Mouse (Mus musculus) stomach, postnatal 0 days (tissue): ENCODE data around the gene Agmo. TPM values are rescaled to one million over a fixed set of nuclear protein-coding genes. Genes with fewer than 3 reads are reported as not detected.

Experiments used
- ATAC-seq: fragments of 200-750 bp; cut with Nextera tagmentation; 2 replicates; pipeline ENCODE4 v1.8.0; 2017; ENCODE audit not compliant: low FRiP score, low TSS enrichment
- DNase-seq: peaks from one replicate; pipeline ENCODE4 v3.0.0-alpha.2; 2016; ENCODE audit warnings: low spot score
- H3K27ac ChIP-seq: fragments of 300-500 bp; sonication (generic); replicated peaks from 2 replicates; pipeline ENCODE4 v1.5.1; 2014; ENCODE audit warnings: mild to moderate bottlenecking, control low read depth
- H3K27me3 ChIP-seq: fragments of 300-500 bp; sonication (generic); 2 replicates; pipeline ENCODE4 v1.6.1; 2014; ENCODE audit warnings: low read length; ENCODE audit not compliant: control insufficient read depth, insufficient read depth
- H3K36me3 ChIP-seq: fragments of 300-500 bp; sonication (generic); 2 replicates; pipeline ENCODE4 v1.6.1; 2014; ENCODE audit warnings: low read length, mixed read lengths; ENCODE audit not compliant: control insufficient read depth, insufficient read depth
- H3K4me1 ChIP-seq: fragments of 300-500 bp; sonication (generic); replicated peaks from 2 replicates; pipeline ENCODE4 v1.6.1; 2014; ENCODE audit warnings: antibody characterized with exemption; ENCODE audit not compliant: control insufficient read depth, insufficient read depth
- H3K4me2 ChIP-seq: fragments of 300-500 bp; sonication (generic); replicated peaks from 2 replicates; pipeline ENCODE4 v1.6.1; 2014; ENCODE audit warnings: low read depth, mild to moderate bottlenecking, control low read depth, moderate library complexity
- H3K4me3 ChIP-seq: fragments of 300-500 bp; sonication (generic); 2 replicates; pipeline ENCODE4 v1.5.1; 2014; ENCODE audit warnings: low read depth, low read length, control low read depth
- H3K9ac ChIP-seq: fragments of 300-500 bp; sonication (generic); 2 replicates; pipeline ENCODE4 v1.6.1; 2014; ENCODE audit warnings: mild to moderate bottlenecking, low read length, control low read depth, mixed read lengths
- H3K9me3 ChIP-seq: fragments of 300-500 bp; sonication (generic); 2 replicates; pipeline ENCODE4 v1.6.1; 2016; ENCODE audit warnings: low read length; ENCODE audit not compliant: control insufficient read depth
- CTCF ChIP-seq: IDR thresholded peaks from 2 replicates; pipeline ENCODE4 v1.5.1; 2016; ENCODE audit warnings: antibody characterized with exemption, low read depth, mild to moderate bottlenecking, moderate library complexity
- EP300 ChIP-seq: optimal IDR thresholded peaks from 2 replicates; pipeline ENCODE3; 2016; ENCODE audit warnings: antibody characterized with exemption
- WGBS: fragments of 180-500 bp; shearing (Covaris S2); extraction: QIAGEN DNeasy Blood & Tissue Kit; methylation state at CpG from one replicate; pipeline ENCODE4 v1.1.7; 2014; 5-methylcytosine and 5-hydroxymethylcytosine counted together
- polyA plus RNA-seq: library from polyadenylated mRNA; unstranded; fragments of >200 nt; fragmentation: Nextera tagmentation; extraction: Ambion mirVana; gene quantifications from 2 replicates; pipeline ENCODE4 v1.2.1, GENCODE M21; 2015

Agmo gene
- polyA plus RNA-seq, 1 experiment from 2014 or later = 6.9 TPM

DNA sequence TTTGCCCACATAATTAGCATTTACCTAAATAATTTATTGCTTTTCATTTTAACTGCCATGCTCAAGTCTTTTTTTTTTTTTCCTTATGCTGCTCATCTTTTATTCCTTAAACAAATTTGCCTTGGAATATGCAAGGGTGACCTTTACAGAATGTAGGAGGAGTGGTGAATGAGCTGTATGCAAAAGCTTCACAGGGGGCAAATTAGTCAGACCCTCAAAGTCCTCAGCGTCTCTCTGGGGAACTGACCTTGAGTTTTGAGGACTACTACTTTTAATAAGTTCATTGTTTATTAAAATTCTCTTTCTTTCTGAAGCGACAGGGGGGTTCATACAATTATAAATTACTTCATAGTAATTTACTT is 33.2 kb downstream of the Agmo start:
- H3K27ac ChIP-seq = no peak overlapping the region
- WGBS = 52% methylated on average over 2 of the region's 2 CpGs
- no peak overlapping the region for H3K9ac ChIP-seq
- TF ChIP-seq CTCF (no peak), EP300 (no peak)
- H3K4me2 ChIP-seq = no peak overlapping the region
- no peaks in the 10 kb centered on the region for H3K27me3 ChIP-seq
- H3K9me3 ChIP-seq = no peaks in the 10 kb centered on the region
- no peaks in the 10 kb centered on the region for H3K36me3 ChIP-seq
- no peak for ATAC-seq
- no peaks in the 10 kb centered on the region for H3K4me1 ChIP-seq
- DNase-seq = no peak
- no peak overlapping the region for H3K4me3 ChIP-seq

DNA sequence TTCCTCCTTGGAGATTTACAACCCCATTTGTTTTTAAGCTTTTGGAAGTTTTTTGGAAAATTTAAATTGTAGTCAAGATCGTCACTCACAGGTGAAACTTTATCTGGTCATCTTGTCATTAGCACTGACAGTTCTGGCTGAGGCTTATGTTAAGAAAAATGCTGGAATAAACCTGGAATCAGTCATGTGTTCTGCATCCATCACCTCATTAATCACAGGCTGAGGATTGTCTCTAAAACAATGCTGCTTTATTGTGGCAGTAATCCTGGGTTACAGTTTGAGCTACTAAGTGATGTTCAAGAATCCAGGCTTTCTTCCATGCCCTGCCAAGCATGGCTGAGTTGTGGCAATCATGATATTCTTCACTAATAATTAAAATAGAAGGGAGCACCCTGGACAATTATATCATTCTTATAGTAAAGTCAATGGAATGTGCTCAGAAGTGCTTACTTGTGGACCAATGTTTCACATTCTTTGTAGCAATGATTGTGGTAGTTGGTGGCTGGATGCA is 65.6 kb downstream of the Agmo start:
- 62% methylated on average over 1 of the region's 1 CpGs for WGBS

DNA sequence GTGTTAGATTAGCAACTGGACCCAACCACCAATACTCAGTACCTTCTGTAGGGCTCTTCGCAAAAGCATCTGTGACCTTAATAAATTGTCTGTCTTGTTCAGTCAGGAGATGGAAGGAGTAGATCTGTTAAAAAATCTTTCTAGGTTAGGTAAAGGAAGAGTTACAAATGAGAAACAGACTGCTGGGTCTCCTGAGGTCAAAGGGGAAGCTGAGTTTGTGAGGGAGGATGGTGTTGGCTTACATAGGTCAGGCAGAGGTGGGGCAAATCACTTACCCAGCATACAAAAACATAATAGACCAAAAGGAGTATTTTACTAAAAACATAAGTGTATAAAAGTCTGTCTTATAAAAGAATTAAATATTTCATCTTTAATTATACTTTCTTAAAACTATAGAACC is 69.3 kb downstream of the Agmo start:
- TF ChIP-seq EP300 = no peak
- TF ChIP-seq CTCF = no peak
- Histone ChIP-seq H3K36me3 (no peaks in the 10 kb centered on the region), H3K4me1 (no peaks in the 10 kb centered on the region), H3K27me3 (no peaks in the 10 kb centered on the region), H3K4me3 (no peak overlapping the region), H3K27ac (no peak overlapping the region), H3K4me2 (no peak overlapping the region), H3K9me3 (no peaks in the 10 kb centered on the region), H3K9ac (no peak overlapping the region)
- DNase-seq = no peak
- no peak for ATAC-seq
- 94% methylated on average over 1 of the region's 1 CpGs for WGBS

More for the DNA sequence above, 65.6 kb downstream of the Agmo start:
- Histone ChIP-seq H3K4me3 (no peak overlapping the region), H3K27me3 (no peaks in the 10 kb centered on the region), H3K36me3 (no peaks in the 10 kb centered on the region), H3K4me1 (no peaks in the 10 kb centered on the region), H3K9me3 (no peaks in the 10 kb centered on the region), H3K4me2 (no peak overlapping the region), H3K9ac (no peak overlapping the region), H3K27ac (no peak overlapping the region)
- ATAC-seq = no peak
- no peak for DNase-seq
- no peak for TF ChIP-seq CTCF

DNA sequence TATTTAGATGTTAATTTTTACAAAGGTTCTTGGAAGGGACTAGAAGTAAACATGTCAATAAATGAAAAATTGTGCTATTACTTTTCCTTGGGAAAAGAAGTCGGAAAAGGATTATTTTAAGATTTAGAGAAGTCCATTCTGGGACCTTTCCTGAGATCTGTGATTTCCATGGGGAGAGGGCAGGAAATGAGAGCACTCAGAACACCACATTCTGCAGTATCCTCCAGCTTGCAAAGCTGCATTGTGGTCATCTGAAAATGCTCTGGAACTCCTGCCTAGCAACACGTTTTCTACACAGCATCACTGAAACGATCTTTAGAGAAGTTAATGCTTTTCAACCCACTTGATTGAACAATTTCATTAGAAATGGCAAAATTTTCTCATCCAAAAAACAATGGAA is 81.4 kb downstream of the Agmo start:
- ATAC-seq = no peak
- DNase-seq = no peak
- TF ChIP-seq EP300 (no peak), CTCF (no peak)
- no peaks in the 10 kb centered on the region for H3K4me1 ChIP-seq
- no peak overlapping the region for H3K9ac ChIP-seq
- WGBS = 39% methylated on average over 3 of the region's 3 CpGs
- no peaks in the 10 kb centered on the region for H3K9me3 ChIP-seq
- H3K4me2 ChIP-seq = no peak overlapping the region
- no peaks in the 10 kb centered on the region for H3K27me3 ChIP-seq
- H3K36me3 ChIP-seq = no peaks in the 10 kb centered on the region
- no peak overlapping the region for H3K4me3 ChIP-seq
- H3K27ac ChIP-seq = no peak overlapping the region

DNA sequence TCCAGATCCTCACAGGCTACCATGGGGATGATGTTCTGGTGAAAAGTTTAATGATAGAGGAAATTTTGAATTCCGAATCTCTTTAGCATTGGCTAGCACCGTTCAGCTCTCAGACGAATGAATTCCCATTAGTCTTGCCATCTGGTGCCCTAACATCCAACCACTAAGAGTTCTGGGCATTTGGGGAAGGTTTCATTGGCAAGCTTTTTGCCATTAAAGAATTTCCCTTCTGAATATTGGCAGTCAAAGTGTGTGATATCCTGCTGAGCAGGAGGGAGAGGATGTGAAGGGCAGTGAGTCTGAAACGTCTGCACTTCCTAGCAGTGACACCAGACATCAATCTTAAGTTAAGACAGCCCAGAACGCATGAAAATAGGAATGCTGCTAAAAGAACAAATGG is 93.5 kb downstream of the Agmo start:
- H3K36me3 ChIP-seq = no peaks in the 10 kb centered on the region
- ATAC-seq (no peak), DNase-seq (no peak)
- H3K27me3 ChIP-seq = no peaks in the 10 kb centered on the region
- WGBS = 49% methylated on average over 5 of the region's 5 CpGs
- no peak overlapping the region for H3K4me2 ChIP-seq
- H3K4me1 ChIP-seq = no peaks in the 10 kb centered on the region
- no peak overlapping the region for H3K9ac ChIP-seq
- no peak overlapping the region for H3K4me3 ChIP-seq
- TF ChIP-seq EP300 (no peak), CTCF (no peak)
- no peak overlapping the region for H3K27ac ChIP-seq
- no peaks in the 10 kb centered on the region for H3K9me3 ChIP-seq

DNA sequence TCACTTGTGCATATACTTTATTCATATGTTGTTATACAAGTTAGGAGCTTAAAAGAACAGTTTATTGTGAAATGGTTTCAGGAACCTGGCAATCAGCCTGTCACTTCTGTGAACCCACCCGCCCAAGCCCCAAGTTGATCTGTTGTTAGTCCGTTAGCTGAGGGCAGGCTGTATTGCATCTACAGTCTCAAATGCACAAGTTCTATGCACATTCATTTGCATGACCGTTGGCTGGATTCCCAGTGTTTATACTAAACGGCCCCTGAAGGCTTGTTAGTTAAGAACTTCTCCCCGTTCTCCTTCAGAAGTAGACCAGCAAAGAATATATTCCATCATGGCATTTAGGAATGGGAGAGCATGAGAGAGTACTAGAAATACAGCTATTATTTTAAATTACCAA is 102.8 kb downstream of the Agmo start:
- 45% methylated on average over 5 of the region's 5 CpGs for WGBS
- Histone ChIP-seq H3K36me3 (no peaks in the 10 kb centered on the region), H3K4me1 (no peaks in the 10 kb centered on the region), H3K9me3 (no peaks in the 10 kb centered on the region), H3K4me3 (no peak overlapping the region), H3K27me3 (no peaks in the 10 kb centered on the region), H3K4me2 (no peak overlapping the region), H3K9ac (no peak overlapping the region), H3K27ac (no peak overlapping the region)
- TF ChIP-seq CTCF (no peak), EP300 (no peak)
- DNase-seq (no peak), ATAC-seq (no peak)
